Mouse (Mus musculus) mesoderm, embryonic 11.5 days (tissue): ENCODE results near the gene Gm9639.
"Not testable (repeated sequence)": the region's sequence is repeated elsewhere in the genome, so short reads cannot be mapped to it uniquely, and the experiment has no call there.

ENCODE experiments used
- DNase-seq: peaks from one replicate; pipeline ENCODE4 v3.0.0-alpha.2; 2012; ENCODE audit warnings: low read depth, low spot score

The Gm9639 gene

GRCm38 (mm10) chr10:77794976-77795375 lies at the start of gene Gm9639:
Gene Gm9639, minus strand, starts transcription at chr10:77795076.
- DNase-seq, result no peak

GRCm38 (mm10) chr10:77839006-77839405 lies 44.1 kb upstream of the Gm9639 start:
- DNase-seq, result no peak

- DNase-seq, result no peak
Measured at GRCm38 (mm10) chr10:77835647-77836046, 40.8 kb upstream of the Gm9639 start, which contains the start of gene Krtap10-10. Gene Krtap10-10, plus strand, starts transcription at chr10:77835947.

GRCm38 (mm10) chr10:77826951-77827350 lies 32.1 kb upstream of the Gm9639 start, which contains the start of gene Krtap10-4:
Gene Krtap10-4, minus strand, starts transcription at chr10:77827095.
- DNase-seq, result no peak

- no peak for DNase-seq
Measured at GRCm38 (mm10) chr10:77819203-77819602, 24.3 kb upstream of the Gm9639 start.

- DNase-seq, result no peak
Measured at GRCm38 (mm10) chr10:77818523-77818922, 23.6 kb upstream of the Gm9639 start.

GRCm38 (mm10) chr10:77815514-77815913 lies 20.6 kb upstream of the Gm9639 start:
- peak; percentile 41 for DNase-seq

- DNase-seq, result no peak
Measured at GRCm38 (mm10) chr10:77814382-77814781, 19.5 kb upstream of the Gm9639 start, which contains the start of gene Gm2696. Gene Gm2696, plus strand, starts transcription at chr10:77814682.

GRCm38 (mm10) chr10:77811743-77812142 lies 16.9 kb upstream of the Gm9639 start, which contains the start of gene Gm9507:
Gene Gm9507, minus strand, starts transcription at chr10:77811843.
- DNase-seq, result no peak

- DNase-seq, result no peak
Measured at GRCm38 (mm10) chr10:77804095-77804494, 9.2 kb upstream of the Gm9639 start.

GRCm38 (mm10) chr10:77798921-77799508 lies 4.1 kb upstream of the Gm9639 start, which contains the start of gene Gm19668:
Gene Gm19668, minus strand, starts transcription at chr10:77799133.
- DNase-seq, result peak; percentile 29

GRCm38 (mm10) chr10:77798164-77798920 lies 3.5 kb upstream of the Gm9639 start:
- DNase-seq, result peak; percentile 16

- DNase-seq, result no peak
Measured at GRCm38 (mm10) chr10:77797677-77798076, 2.8 kb upstream of the Gm9639 start.

GRCm38 (mm10) chr10:77788621-77789020 lies 6.3 kb downstream of the Gm9639 start:
- DNase-seq, result no peak

- not testable (repeated sequence) for DNase-seq
Measured at GRCm38 (mm10) chr10:77787876-77788275, 7.0 kb downstream of the Gm9639 start, which contains the start of gene Gm7137. Gene Gm7137, minus strand, starts transcription at chr10:77788200.

- DNase-seq, result not testable (repeated sequence)
Measured at GRCm38 (mm10) chr10:77783396-77783795, 11.5 kb downstream of the Gm9639 start.

- DNase-seq, result not testable (repeated sequence)
Measured at GRCm38 (mm10) chr10:77782442-77782841, 12.4 kb downstream of the Gm9639 start, which contains the start of gene Gm3250. Gene Gm3250, minus strand, starts transcription at chr10:77782542.

GRCm38 (mm10) chr10:77776844-77777243 lies 18.0 kb downstream of the Gm9639 start, which contains the start of gene Gm7138:
Gene Gm7138, minus strand, starts transcription at chr10:77776944.
- not testable (repeated sequence) for DNase-seq

GRCm38 (mm10) chr10:77772142-77772541 lies 22.7 kb downstream of the Gm9639 start:
- DNase-seq, result not testable (repeated sequence)

- DNase-seq, result not testable (repeated sequence)
Measured at GRCm38 (mm10) chr10:77771225-77771624, 23.7 kb downstream of the Gm9639 start, which contains the start of gene Gm3238. Gene Gm3238, minus strand, starts transcription at chr10:77771325.

GRCm38 (mm10) chr10:77769727-77770126 lies 25.1 kb downstream of the Gm9639 start:
- DNase-seq, result no peak

- DNase-seq, result not testable (repeated sequence)
Measured at GRCm38 (mm10) chr10:77759582-77759981, 35.3 kb downstream of the Gm9639 start, which contains the start of gene Gm3233. Gene Gm3233, minus strand, starts transcription at chr10:77759682.
